Mouse (Mus musculus): ENCODE results near the gene Reep3. TPM values are rescaled to one million over a fixed set of nuclear protein-coding genes. Genes with fewer than 3 reads are reported as not detected.

Reep3 gene
- polyA plus RNA-seq, 1 experiment from 2014 or later, result 23.2 TPM

- Histone ChIP-seq H3K4me2 (no peak overlapping the region), H3K4me3 (no peak overlapping the region), H3K27ac (replicated peaks) (no peak overlapping the region), H3K9ac (no peak overlapping the region), H3K36me3 (peaks cover 3% of the 10 kb centered on the region; the same call in 1 of the 2 replicates), H3K27me3 (replicated peaks) (no peaks in the 10 kb centered on the region), H3K4me1 (peaks cover 54% of the 10 kb centered on the region), H3K9me3 (no peaks in the 10 kb centered on the region)
- no peak for ATAC-seq (ENCODE audit: extremely low read depth, insufficient number of reproducible peaks, low FRiP score, low TSS enrichment)
- 83% methylated on average over 13 of the region's 13 CpGs for WGBS
Measured at GRCm38 (mm10) chr10:67048871-67049615, 47.7 kb downstream of the Reep3 start.

- H3K4me1 ChIP-seq, result peaks cover 55% of the 10 kb centered on the region
- no peaks in the 10 kb centered on the region for H3K9me3 ChIP-seq
- ATAC-seq (ENCODE audit: extremely low read depth, insufficient number of reproducible peaks, low FRiP score, low TSS enrichment), result no peak
- 84% methylated on average over 18 of the region's 18 CpGs for WGBS
- no peak overlapping the region for H3K4me3 ChIP-seq
- no peak overlapping the region for H3K9ac ChIP-seq
- no peak overlapping the region for H3K27ac ChIP-seq (replicated peaks)
- H3K27me3 ChIP-seq (replicated peaks), result no peaks in the 10 kb centered on the region
- H3K4me2 ChIP-seq, result no peak overlapping the region
- H3K36me3 ChIP-seq, result peaks cover 3% of the 10 kb centered on the region; the same call in 1 of the 2 replicates
Measured at GRCm38 (mm10) chr10:67047712-67048645, 48.8 kb downstream of the Reep3 start.

DNA sequence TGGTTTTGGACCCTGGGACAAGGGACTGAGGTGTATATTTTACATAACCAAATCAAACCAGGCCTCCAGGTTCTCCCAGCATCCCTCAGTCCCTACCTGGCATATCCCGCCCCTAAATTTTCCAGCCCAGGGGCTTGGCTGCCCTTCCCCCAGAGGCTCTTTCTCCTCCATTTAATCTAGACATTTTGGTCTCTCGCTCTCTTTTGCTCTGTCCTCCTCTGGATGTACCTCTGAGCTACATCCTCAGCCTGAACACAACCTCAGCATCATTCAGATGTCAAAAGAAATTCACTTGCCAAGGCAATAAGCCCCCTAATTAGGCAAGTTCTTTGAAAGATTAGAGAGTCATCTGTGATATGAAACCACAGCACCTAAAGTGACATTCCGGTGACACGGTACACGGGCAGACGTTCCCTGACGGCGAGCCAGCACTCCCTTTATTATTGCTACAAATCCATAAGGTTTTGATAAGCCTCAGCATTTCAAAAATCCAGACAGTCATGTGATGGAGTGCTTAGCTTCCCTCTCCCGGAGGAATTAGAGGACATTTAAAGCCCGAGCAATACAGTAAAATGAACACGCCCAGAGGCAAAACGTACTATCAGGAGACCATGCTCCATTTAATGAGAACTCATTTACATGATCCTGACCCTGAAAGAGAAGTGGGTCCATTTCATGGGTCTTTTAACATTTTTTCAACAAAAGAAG lies 51.4 kb downstream of the Reep3 start:
- Histone ChIP-seq H3K4me1 (peaks cover 41% of the 10 kb centered on the region), H3K27me3 (replicated peaks) (no peaks in the 10 kb centered on the region), H3K9me3 (no peaks in the 10 kb centered on the region), H3K36me3 (peaks cover 3% of the 10 kb centered on the region; the same call in 1 of the 2 replicates), H3K27ac (replicated peaks) (no peak overlapping the region; the same call in 1 of the 2 replicates), H3K9ac (0 out of 2 replicates have a peak overlapping the region, but pooled peaks have one; percentile 14), H3K4me3 (no peak overlapping the region), H3K4me2 (peak overlapping the region; percentile 24)
- ATAC-seq (ENCODE audit: extremely low read depth, insufficient number of reproducible peaks, low FRiP score, low TSS enrichment), result no peak
- 56% methylated on average over 12 of the region's 12 CpGs for WGBS

DNA sequence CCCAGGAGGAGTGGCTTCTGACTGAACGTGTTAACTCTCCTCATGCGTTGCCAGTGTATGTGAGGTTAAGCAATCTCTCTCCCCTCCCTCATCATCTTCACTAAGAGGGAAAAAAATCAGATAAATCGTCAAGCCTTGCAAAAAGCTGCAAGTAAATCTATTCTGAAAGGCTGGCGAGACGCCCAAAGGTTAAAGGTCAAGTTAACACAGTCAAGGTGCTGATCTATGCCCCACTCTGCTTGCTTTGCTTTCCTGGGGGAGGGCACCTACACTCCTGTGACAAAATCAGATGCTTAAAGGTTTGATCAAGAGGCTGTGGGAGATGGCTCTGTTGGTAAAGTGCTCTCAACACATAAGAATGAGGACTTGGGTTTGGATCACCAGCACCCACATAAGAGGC lies 52.4 kb downstream of the Reep3 start:
- Histone ChIP-seq H3K9me3 (no peaks in the 10 kb centered on the region), H3K27ac (replicated peaks) (no peak overlapping the region), H3K4me1 (peaks cover 43% of the 10 kb centered on the region), H3K9ac (no peak overlapping the region), H3K4me3 (no peak overlapping the region), H3K27me3 (replicated peaks) (no peaks in the 10 kb centered on the region), H3K36me3 (no peaks in the 10 kb centered on the region), H3K4me2 (no peak overlapping the region)
- WGBS, result 68% methylated on average over 5 of the region's 5 CpGs
- no peak for ATAC-seq (ENCODE audit: extremely low read depth, insufficient number of reproducible peaks, low FRiP score, low TSS enrichment)

- H3K27me3 ChIP-seq (replicated peaks), result no peaks in the 10 kb centered on the region
- no peaks in the 10 kb centered on the region for H3K36me3 ChIP-seq
- no peak for ATAC-seq (ENCODE audit: extremely low read depth, insufficient number of reproducible peaks, low FRiP score, low TSS enrichment)
- peaks cover 54% of the 10 kb centered on the region for H3K4me1 ChIP-seq
- WGBS, result 86% methylated on average over 7 of the region's 7 CpGs
- no peak overlapping the region for H3K9ac ChIP-seq
- H3K4me3 ChIP-seq, result no peak overlapping the region
- no peak overlapping the region for H3K4me2 ChIP-seq
- H3K9me3 ChIP-seq, result no peaks in the 10 kb centered on the region
- H3K27ac ChIP-seq (replicated peaks), result no peak overlapping the region
Measured at GRCm38 (mm10) chr10:67043236-67043635, 53.5 kb downstream of the Reep3 start.

GRCm38 (mm10) chr10:67040410-67040809 lies 56.3 kb downstream of the Reep3 start:
- no peak for ATAC-seq (ENCODE audit: extremely low read depth, insufficient number of reproducible peaks, low FRiP score, low TSS enrichment)

DNA sequence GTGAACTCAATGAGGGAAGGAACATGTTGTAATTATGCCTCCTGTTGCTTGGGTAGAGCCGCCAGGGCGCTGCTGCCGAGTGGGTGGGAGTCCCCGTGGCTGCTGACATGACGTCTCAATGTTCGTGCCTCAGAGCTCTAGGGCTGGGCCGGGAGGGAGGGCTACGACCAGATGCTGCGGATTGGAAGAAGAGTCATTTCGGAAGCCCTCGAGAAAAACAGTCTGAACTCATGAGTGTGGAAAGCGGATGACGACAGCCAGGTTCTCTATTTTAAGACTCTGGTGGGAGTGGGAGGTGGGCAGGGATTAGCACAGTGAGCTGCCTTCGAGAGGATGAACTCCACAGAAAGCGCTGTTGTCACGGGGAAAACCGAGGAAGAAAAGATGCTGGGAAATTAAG lies 57.7 kb downstream of the Reep3 start:
- Histone ChIP-seq H3K27ac (replicated peaks) (peak overlapping the region; percentile 37), H3K4me3 (peak overlapping the region; percentile 13; the same call in 1 of the 2 replicates), H3K4me1 (peaks cover 46% of the 10 kb centered on the region), H3K4me2 (peak overlapping the region; percentile 55), H3K9ac (peak overlapping the region; percentile 56), H3K9me3 (no peaks in the 10 kb centered on the region), H3K36me3 (peaks cover 5% of the 10 kb centered on the region), H3K27me3 (replicated peaks) (no peaks in the 10 kb centered on the region)
- ATAC-seq (ENCODE audit: extremely low read depth, insufficient number of reproducible peaks, low FRiP score, low TSS enrichment), result no peak
- 40% methylated on average over 17 of the region's 17 CpGs for WGBS

More at GRCm38 (mm10) chr10:67040410-67040809, 56.3 kb downstream of the Reep3 start:
- no peak overlapping the region for H3K4me2 ChIP-seq
- no peak overlapping the region for H3K27ac ChIP-seq (replicated peaks)
- H3K27me3 ChIP-seq (replicated peaks), result no peaks in the 10 kb centered on the region
- H3K36me3 ChIP-seq, result peaks cover 5% of the 10 kb centered on the region; the same call in 1 of the 2 replicates
- WGBS, result 89% methylated on average over 3 of the region's 3 CpGs
- no peak overlapping the region for H3K4me3 ChIP-seq
- no peaks in the 10 kb centered on the region for H3K9me3 ChIP-seq
- no peak overlapping the region for H3K9ac ChIP-seq
- H3K4me1 ChIP-seq, result peaks cover 58% of the 10 kb centered on the region

GRCm38 (mm10) chr10:67036542-67036941 lies 60.2 kb downstream of the Reep3 start:
- no peak overlapping the region for H3K9ac ChIP-seq
- H3K4me3 ChIP-seq, result no peak overlapping the region
- 84% methylated on average over 10 of the region's 10 CpGs for WGBS
- H3K27ac ChIP-seq (replicated peaks), result no peak overlapping the region
- no peak for ATAC-seq (ENCODE audit: extremely low read depth, insufficient number of reproducible peaks, low FRiP score, low TSS enrichment)
- H3K36me3 ChIP-seq, result peaks cover 19% of the 10 kb centered on the region
- H3K27me3 ChIP-seq (replicated peaks), result no peaks in the 10 kb centered on the region
- H3K4me1 ChIP-seq, result peaks cover 32% of the 10 kb centered on the region
- H3K4me2 ChIP-seq, result no peak overlapping the region
- no peaks in the 10 kb centered on the region for H3K9me3 ChIP-seq

GRCm38 (mm10) chr10:67036141-67036540 lies 60.6 kb downstream of the Reep3 start:
- Histone ChIP-seq H3K36me3 (peaks cover 19% of the 10 kb centered on the region), H3K4me3 (no peak overlapping the region), H3K9ac (no peak overlapping the region), H3K4me2 (no peak overlapping the region), H3K27me3 (replicated peaks) (no peaks in the 10 kb centered on the region), H3K4me1 (peaks cover 34% of the 10 kb centered on the region), H3K27ac (replicated peaks) (no peak overlapping the region), H3K9me3 (no peaks in the 10 kb centered on the region)
- ATAC-seq (ENCODE audit: extremely low read depth, insufficient number of reproducible peaks, low FRiP score, low TSS enrichment), result no peak
- 65% methylated on average over 5 of the region's 5 CpGs for WGBS

GRCm38 (mm10) chr10:67031186-67031585 lies 65.6 kb downstream of the Reep3 start:
- Histone ChIP-seq H3K4me2 (no peak overlapping the region), H3K4me3 (no peak overlapping the region), H3K27me3 (replicated peaks) (no peaks in the 10 kb centered on the region), H3K9ac (no peak overlapping the region), H3K27ac (replicated peaks) (no peak overlapping the region), H3K9me3 (no peaks in the 10 kb centered on the region), H3K36me3 (peaks cover 39% of the 10 kb centered on the region), H3K4me1 (peaks cover 9% of the 10 kb centered on the region)
- WGBS, result 37% methylated on average over 7 of the region's 7 CpGs
- no peak for ATAC-seq (ENCODE audit: extremely low read depth, insufficient number of reproducible peaks, low FRiP score, low TSS enrichment)

GRCm38 (mm10) chr10:67029297-67029696 lies 67.4 kb downstream of the Reep3 start:
- H3K9ac ChIP-seq, result no peak overlapping the region
- H3K9me3 ChIP-seq, result no peaks in the 10 kb centered on the region
- no peak for ATAC-seq (ENCODE audit: extremely low read depth, insufficient number of reproducible peaks, low FRiP score, low TSS enrichment)
- H3K4me3 ChIP-seq, result no peak overlapping the region
- no peak overlapping the region for H3K4me2 ChIP-seq
- peaks cover 34% of the 10 kb centered on the region for H3K36me3 ChIP-seq
- no peaks in the 10 kb centered on the region for H3K27me3 ChIP-seq (replicated peaks)
- H3K4me1 ChIP-seq, result peaks cover 16% of the 10 kb centered on the region
- 84% methylated on average over 12 of the region's 12 CpGs for WGBS
- no peak overlapping the region for H3K27ac ChIP-seq (replicated peaks)
